Mouse (Mus musculus) skeletal muscle tissue, postnatal 0 days (tissue): ENCODE data around the gene Ift20. TPM values are rescaled to one million over a fixed set of nuclear protein-coding genes. Genes with fewer than 3 reads are reported as not detected.

Experiments used
- polyA plus RNA-seq: library from polyadenylated mRNA; unstranded; fragments of >200 nt; fragmentation: Nextera tagmentation; extraction: Ambion mirVana; gene quantifications from 2 replicates; pipeline ENCODE4 v1.2.1, GENCODE M21; 2015

The Ift20 gene
- 82.6 and 110 TPM in 2 replicates for polyA plus RNA-seq

GRCm38 (mm10) chr11:78536080-78536689 is at the start of gene Ift20, which contains the start of gene Tnfaip1:
Ift20 (plus strand) TSS chr11:78536361.
Tnfaip1 (minus strand) TSS chr11:78536332.

GRCm38 (mm10) chr11:78497544-78498522 is 38.3 kb upstream of the Ift20 start, which contains the start of gene Sarm1:
Sarm1 (minus strand) TSS chr11:78497754.

GRCm38 (mm10) chr11:78499004-78499403 is 37.2 kb upstream of the Ift20 start, which contains the start of gene Vtn:
Vtn (plus strand) TSS chr11:78499091.

GRCm38 (mm10) chr11:78502909-78503650 is 33.1 kb upstream of the Ift20 start, which contains the start of gene Sebox:
Sebox (plus strand) TSS chr11:78503447.

GRCm38 (mm10) chr11:78512025-78512957 is 23.9 kb upstream of the Ift20 start, which contains the start of the genes Tmem199 and Poldip2:
Tmem199 (minus strand) TSS chr11:78512172.
Poldip2 (plus strand) TSS chr11:78512193.

GRCm38 (mm10) chr11:78550168-78551058 is 14.3 kb downstream of the Ift20 start, which contains the start of gene Tmem97:
Tmem97 (minus strand) TSS chr11:78550777.

Other genes with a start within 250 kb of the Ift20 start
- 0.09 TPM in 1 of 2 replicates, not detected in the other for gene BC030499, start 245.5 kb upstream of the Ift20 start, polyA plus RNA-seq
- 6.5 and 6.9 TPM in 2 replicates for gene Spag5, start 234.8 kb upstream of the Ift20 start, polyA plus RNA-seq
- gene Aldoc, start 213.4 kb upstream of the Ift20 start, polyA plus RNA-seq: 3.1 and 3.3 TPM in 2 replicates
- 26.4 and 29.1 TPM in 2 replicates for gene Pigs, start 207.9 kb upstream of the Ift20 start, polyA plus RNA-seq
- gene Unc119, start 192.9 kb upstream of the Ift20 start, polyA plus RNA-seq: 13.8 and 21.2 TPM in 2 replicates
- gene Foxn1, start 149.8 kb upstream of the Ift20 start, polyA plus RNA-seq: 0.06 TPM in 1 of 2 replicates, not detected in the other
- gene Slc13a2, start 114.1 kb upstream of the Ift20 start, polyA plus RNA-seq: 0.05 and 0.09 TPM in 2 replicates
- gene Slc46a1, start 70.7 kb upstream of the Ift20 start, polyA plus RNA-seq: 3.1 and 4.9 TPM in 2 replicates
- gene Sarm1, start 38.6 kb upstream of the Ift20 start, polyA plus RNA-seq: 0.16 and 0.18 TPM in 2 replicates
- 14.2 and 14.8 TPM in 2 replicates for gene Vtn, start 37.3 kb upstream of the Ift20 start, polyA plus RNA-seq
- gene Sebox, start 32.9 kb upstream of the Ift20 start, polyA plus RNA-seq: not detected in 2 replicates
- 20.8 and 21.6 TPM in 2 replicates for gene Tmem199, start 24.2 kb upstream of the Ift20 start, polyA plus RNA-seq
- gene Poldip2, start 24.2 kb upstream of the Ift20 start, polyA plus RNA-seq: 161 and 164 TPM in 2 replicates
- gene Tnfaip1, start within 50 bp of the Ift20 start, polyA plus RNA-seq: 34.1 and 39.6 TPM in 2 replicates
- gene Tmem97, start 14.4 kb downstream of the Ift20 start, polyA plus RNA-seq: 17.1 and 25.7 TPM in 2 replicates
- gene Nlk, start 161.0 kb downstream of the Ift20 start, polyA plus RNA-seq: 3.9 and 4.9 TPM in 2 replicates
- 28.7 and 31.5 TPM in 2 replicates for gene Ccnq, start 215.4 kb downstream of the Ift20 start, polyA plus RNA-seq